Mouse (Mus musculus) Patski (cell line): Measurements from ENCODE around the gene Ramp3. TPM values are rescaled to one million over a fixed set of nuclear protein-coding genes. Genes with fewer than 3 reads are reported as not detected.

Source experiments
- ATAC-seq: fragments of 100-300 bp; one replicate; pipeline ENCODE4 v1.8.0; 2021
- CTCF ChIA-PET: fragments of 350-600 bp; sonication (Branson Sonifier 250); formaldehyde crosslinking; loops from one replicate; lab custom pipeline; 2022; ENCODE audit warnings: inconsistent platforms; lab: Charles Lee
- POLR2A ChIA-PET: fragments of 350-600 bp; sonication (Branson Sonifier 250); formaldehyde crosslinking; loops from one replicate; lab custom pipeline; 2022; ENCODE audit warnings: antibody characterized with exemption, inconsistent platforms; lab: Charles Lee
- DNase-seq: peaks from one replicate; pipeline ENCODE4 v3.0.0-alpha.2; 2011; ENCODE audit warnings: low read depth, low spot score
- H3K27me3 ChIP-seq: fragments of 371-371 bp; one replicate; pipeline ENCODE4 v1.5.1; 2021
- CTCF ChIP-seq: fragments of 100-300 bp; IDR thresholded peaks from one replicate; pipeline ENCODE4 v1.5.1; 2021
- in situ Hi-C: fragments of 300-500 bp; cut with MboI; formaldehyde crosslinking; loops from 3 replicates; pipeline ENCODE4 v1.11.1; 2018; ENCODE audit warnings: low pct_unique_long_range_greater_than_20kb, mixed read lengths
- polyA plus RNA-seq: library from polyadenylated mRNA; unstranded; gene quantifications from one replicate; pipeline ENCODE4 v1.2.3, GENCODE M21; 2021

Gene Ramp3
- polyA plus RNA-seq, 1 experiment from 2014 or later: 21.6 TPM

DNA sequence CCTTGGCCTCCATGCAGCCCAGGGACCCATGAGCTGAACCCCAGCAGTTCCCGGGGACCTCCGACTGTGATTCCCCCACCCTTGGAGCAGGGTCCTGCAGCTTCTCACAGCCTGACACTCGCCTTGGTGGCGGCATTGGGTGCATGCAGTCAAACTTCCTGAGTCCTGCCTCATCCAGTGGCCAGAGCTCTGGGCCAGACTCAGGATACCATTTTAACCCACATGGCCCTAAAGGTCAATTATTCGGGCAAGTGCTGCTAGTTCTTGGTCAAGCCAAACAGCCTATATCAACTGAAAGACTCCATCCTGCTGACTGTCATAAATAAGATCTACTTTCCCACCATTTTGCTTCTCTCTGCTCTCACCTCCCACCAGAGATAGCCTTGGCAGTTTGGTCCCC lies 62.4 kb downstream of the Ramp3 start:
- ATAC-seq (no peak), DNase-seq (no peak)
- in situ Hi-C loops: no loop called here
- POLR2A ChIA-PET: no interaction called here
- CTCF ChIA-PET: interaction anchor here (1.1 kb wide), 1 partner anchor 16 kb away, joined by 3 read pairs; no protein-coding TSS in a partner anchor
- TF ChIP-seq CTCF: no peak
- H3K27me3 ChIP-seq: peaks cover 4% of the 10 kb centered on the region

DNA sequence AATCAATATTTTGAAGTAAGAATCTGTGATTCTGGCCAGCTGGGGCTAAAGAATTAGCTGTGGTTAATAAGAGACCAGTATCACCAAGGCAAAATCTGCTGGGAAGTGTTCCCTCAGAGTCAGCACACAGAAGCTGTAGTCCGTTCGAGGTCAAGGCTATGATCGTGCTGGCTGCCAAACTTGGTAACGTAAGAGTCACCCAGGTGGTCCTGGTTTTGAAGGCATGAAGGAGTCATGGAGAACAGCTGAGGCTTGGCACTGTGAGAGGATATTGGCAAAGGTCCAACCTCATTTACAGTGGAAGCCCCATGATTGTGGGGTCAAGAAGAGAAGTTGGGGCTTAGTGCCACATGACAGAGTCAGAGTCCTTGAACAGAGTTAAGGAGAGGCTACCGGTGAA lies 68.6 kb downstream of the Ramp3 start:
- TF ChIP-seq CTCF: no peak
- ChIA-PET CTCF (no interaction called here), POLR2A (no interaction called here)
- in situ Hi-C loops: no loop called here
- no peaks in the 10 kb centered on the region for H3K27me3 ChIP-seq
- ATAC-seq (no peak), DNase-seq (no peak)

Other genes starting within 250 kb of the Ramp3 start
- 3,491 TPM for gene Ppia, start 243.1 kb upstream of the Ramp3 start, polyA plus RNA-seq
- 147 TPM for gene H2afv, start 214.1 kb upstream of the Ramp3 start, polyA plus RNA-seq
- gene Purb, start 182.6 kb upstream of the Ramp3 start, polyA plus RNA-seq: 49.1 TPM
- 0.06 TPM for gene Myo1g, start 137.6 kb upstream of the Ramp3 start, polyA plus RNA-seq
- 60.9 TPM for gene Ccm2, start 111.6 kb upstream of the Ramp3 start, polyA plus RNA-seq
- gene Nacad, start 52.5 kb upstream of the Ramp3 start, polyA plus RNA-seq: 20.0 TPM
- gene Tbrg4, start 32.5 kb upstream of the Ramp3 start, polyA plus RNA-seq: 64.3 TPM
- gene Wap, start 19.9 kb upstream of the Ramp3 start, polyA plus RNA-seq: not detected
- gene Gm11983, start 179.1 kb downstream of the Ramp3 start, polyA plus RNA-seq: not detected